Comparison of ENCODE assay signal across 8 mouse cellular contexts in genomic region chr19:28628416-28628815, GRCm38 (mm10). TPM values are rescaled to one million over a fixed set of nuclear protein-coding genes. Genes with fewer than 3 reads are reported as not detected.
DNase-seq lines count a peak whose midpoint lies in the region; ATAC-seq and TF ChIP-seq lines count a peak whose summit lies in the region.

No protein-coding gene starts in this region.

- H3K4me3 ChIP-seq in heart, embryonic 11.5 days (ENCODE audit: low read depth, low read length), result no peak overlapping the region
- H3K4me3 ChIP-seq in thymus, adult 2 months (ENCODE audit: control insufficient read depth, insufficient read depth, low read length), result no peak overlapping the region

- H3K27ac ChIP-seq in heart, embryonic 11.5 days (ENCODE audit: low read depth, low read length), result no peak overlapping the region
- no peak overlapping the region for H3K27ac ChIP-seq in thymus, adult 2 months (ENCODE audit: control insufficient read depth, insufficient read depth, low read length)

- H3K9ac ChIP-seq in heart, embryonic 11.5 days (ENCODE audit: low read depth, low read length), result no peak overlapping the region

- no peaks in the 10 kb centered on the region for H3K9me3 ChIP-seq in heart, embryonic 11.5 days (replicated peaks; ENCODE audit: control insufficient read depth, low read length)

- TF ChIP-seq POLR2A in thymus, adult 2 months (IDR thresholded peaks at IDR 0.05; ENCODE audit: control insufficient read depth, extremely low read depth, insufficient read depth, low read length, poor library complexity), result no peak

- ATAC-seq in heart, embryonic 11.5 days (replicated peaks; ENCODE audit: insufficient number of reproducible peaks, low FRiP score, low TSS enrichment), result no peak

- DNase-seq in heart, adult 8-10 months (ENCODE audit: low spot score), result no peak
- DNase-seq in 3T3-L1 (ENCODE audit: low read depth, low spot score), result peak; percentile 71
- DNase-seq in ZHBTc4 (ENCODE audit: low read depth, low spot score), result peak; percentile 32
- peak; percentile 44 to 62 for DNase-seq in kidney, adult 8-10 months
- DNase-seq in retina, adult 2 months (ENCODE audit: low read depth, low spot score), result peak; percentile 13
- no peak for DNase-seq in adrenal gland, postnatal 4 days (ENCODE audit: low spot score in 2 of 2)
- no peak for DNase-seq in thymus, adult 2 months

- peak overlapping the region; percentile 44 for H3K4me2 ChIP-seq in heart, embryonic 11.5 days

- no peaks in the 10 kb centered on the region for H3K4me1 ChIP-seq in heart, embryonic 11.5 days (ENCODE audit: control insufficient read depth, insufficient read depth, low read length)
- no peaks in the 10 kb centered on the region for H3K4me1 ChIP-seq in thymus, adult 2 months (replicated peaks; ENCODE audit: control insufficient read depth, insufficient read depth, low read length)

- no peaks in the 10 kb centered on the region for H3K36me3 ChIP-seq in heart, embryonic 11.5 days (ENCODE audit: control insufficient read depth, insufficient read depth, low read length)
- H3K36me3 ChIP-seq in thymus, adult 2 months (ENCODE audit: control insufficient read depth, insufficient read depth, low read length), result no peaks in the 10 kb centered on the region

- no peaks in the 10 kb centered on the region for H3K27me3 ChIP-seq in heart, embryonic 11.5 days (ENCODE audit: control insufficient read depth, insufficient read depth, low read length)
- no peaks in the 10 kb centered on the region for H3K27me3 ChIP-seq in thymus, adult 2 months (ENCODE audit: control insufficient read depth, insufficient read depth, low read length)

- TF ChIP-seq CTCF in thymus, adult 2 months (IDR thresholded peaks at IDR 0.05; ENCODE audit: borderline replicate concordance, control insufficient read depth, extremely low read depth, insufficient read depth, low read length, poor library complexity), result no peak

- 58% methylated on average over 8 of the region's 8 CpGs for WGBS in heart, embryonic 11.5 days (ENCODE audit: insufficient replicate concordance)
- 59% methylated on average over 8 of the region's 8 CpGs for WGBS in thymus, adult 2 months

RNA-seq across cellular contexts. Expression of gene Glis3, which starts 51.5 kb away (rescaled TPM):
- polyA plus RNA-seq in heart, embryonic 11.5 days (2014; fragmentation: Nextera tagmentation; extraction: Ambion mirVana), result 0.49 and 1.3 TPM in 2 replicates
- total RNA-seq in heart, adult 8-10 months (2022), result 1 to 10 TPM in 3 of 4 experiments, under 1 TPM in 1; 0.98 to 1.7 (median 1.5) TPM
- 10 to 100 TPM; 10.6 to 19.0 TPM for total RNA-seq in adrenal gland, postnatal 4 days (2021)
- 1.8 and 2.3 TPM in 2 replicates for polyA plus RNA-seq in thymus, adult 2 months (2012; rRNA removed)

Comparison
In these comparisons a context has a peak if more than half of its experiments do, and no peak if none do; other contexts are left out.
1. DNase-seq: peak in 3T3-L1 (single experiment), ZHBTc4 (single experiment), kidney, adult 8-10 months (2 of 2) and retina, adult 2 months (single experiment); none in heart, adult 8-10 months (single experiment), adrenal gland, postnatal 4 days (0 of 2) and thymus, adult 2 months (single experiment).
2. RNA of gene Glis3, which starts 51.5 kb away (total RNA-seq): 10.6 to 19.0 TPM in adrenal gland, postnatal 4 days; 0.98 to 1.7 TPM in heart, adult 8-10 months; every median in the first group is over 4 times any median in the second.